Mouse (Mus musculus) CD8-positive naive resting alpha-beta T cell, adult 57 days (primary cell): ENCODE results near the gene Zc3h15. TPM values are rescaled to one million over a fixed set of nuclear protein-coding genes. Genes with fewer than 3 reads are reported as not detected.

Experiments used
- total RNA-seq: library from RNA; stranded (reverse); gene quantifications from one replicate; pipeline ENCODE4 v1.2.4, GENCODE M21; 2023

The Zc3h15 gene
- total RNA-seq: 108 TPM

GRCm38 (mm10) chr2:83644276-83645252 lies at the start of gene Zc3h15:
Gene Zc3h15 (plus strand): TSS chr2:83644435.

Other genes with a start within 250 kb of the Zc3h15 start
- gene Itgav, start 80.0 kb downstream of the Zc3h15 start, total RNA-seq: 38.5 TPM
- gene Fam171b, start 168.2 kb downstream of the Zc3h15 start, total RNA-seq: 0.12 TPM